Mouse (Mus musculus): Measurements from ENCODE around the gene Ppm1h. TPM values are rescaled to one million over a fixed set of nuclear protein-coding genes. Genes with fewer than 3 reads are reported as not detected.

Gene Ppm1h
- polyA plus RNA-seq, 2 experiments = 0.60 to 1.5 TPM

DNA sequence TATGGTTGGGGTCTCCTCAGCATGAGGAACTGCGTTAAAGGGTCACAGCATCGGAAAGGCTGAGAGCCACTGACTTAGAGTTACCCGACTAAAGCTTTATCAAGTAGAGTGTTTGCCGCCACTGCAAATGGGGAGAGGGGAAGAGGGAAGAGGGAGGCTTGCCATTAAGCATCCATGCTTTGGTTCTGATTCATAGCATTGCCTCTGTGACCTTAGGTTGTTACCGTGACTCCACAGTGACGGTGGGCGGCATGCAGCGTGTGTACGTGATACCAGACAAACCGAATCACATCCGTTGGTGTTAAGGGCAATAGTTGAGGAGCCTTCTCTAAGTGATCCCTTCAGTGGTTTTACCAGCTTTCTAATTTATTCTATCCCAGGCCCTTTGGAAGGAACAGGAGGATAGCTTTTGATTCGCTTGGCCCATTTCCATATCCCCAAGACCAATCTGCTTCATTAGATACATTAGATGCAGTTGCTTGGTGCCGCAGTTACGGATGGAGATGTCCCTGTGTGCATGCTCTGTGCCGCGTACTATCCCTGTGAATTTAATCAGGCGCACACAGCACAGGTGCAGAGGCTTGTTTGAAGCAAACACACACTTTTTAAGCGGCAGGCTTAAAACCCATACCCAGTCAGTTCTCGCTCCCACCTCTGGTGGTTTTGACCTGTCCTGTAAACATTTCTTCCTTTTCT lies 7.4 kb downstream of the Ppm1h start:
- Histone ChIP-seq H3K4me3 (ENCODE audit: insufficient read depth in 1 of 2, low read depth in 2 of 2, low read length in 2 of 2) (no peak overlapping the region), H3K9me3 (ENCODE audit: control insufficient read depth, low read length) (no peaks in the 10 kb centered on the region), H3K36me3 (replicated peaks; ENCODE audit: control insufficient read depth, insufficient read depth, low read depth) (no peaks in the 10 kb centered on the region), H3K4me2 (ENCODE audit: low read depth) (no peak overlapping the region), H3K9ac (replicated peaks) (no peak overlapping the region), H3K27ac (no peak overlapping the region), H3K4me1 (replicated peaks; ENCODE audit: control insufficient read depth in 2 of 2, insufficient read depth in 2 of 2, low read length in 1 of 2) (no peaks in the 10 kb centered on the region), H3K27me3 (ENCODE audit: control insufficient read depth, insufficient read depth, low read length) (no peaks in the 10 kb centered on the region)
- TF ChIP-seq EP300 (IDR thresholded peaks at IDR 0.05; ENCODE audit: low read depth) = no peak
- TF ChIP-seq CTCF (IDR thresholded peaks at IDR 0.05; ENCODE audit: low read depth) = no peak
- ATAC-seq (ENCODE audit: insufficient read depth) (no peak), DNase-seq (ENCODE audit: low read depth in 3 of 3, low spot score in 3 of 3) (no peak)
- 77% methylated on average over 19 of the region's 19 CpGs for WGBS (ENCODE audit: insufficient replicate concordance)

DNA sequence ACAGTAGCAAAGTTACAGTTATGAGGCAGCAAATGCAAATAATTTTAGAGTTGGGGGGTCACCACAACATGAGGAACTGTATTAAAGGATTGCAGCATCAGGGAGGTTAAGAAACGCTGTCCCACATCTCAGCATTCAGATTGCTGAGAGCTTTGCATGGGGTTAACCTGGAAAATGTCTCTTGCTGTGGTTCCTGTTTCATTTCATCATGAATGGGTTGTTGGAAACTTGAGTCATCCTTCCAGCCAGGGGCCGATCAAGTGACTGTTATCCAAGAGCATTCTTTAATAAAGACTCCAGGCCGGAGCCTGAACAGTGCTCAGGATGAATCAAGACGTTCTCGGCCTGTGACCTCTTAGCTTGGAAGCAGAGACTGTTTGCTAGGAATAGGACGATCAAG lies 12.1 kb downstream of the Ppm1h start:
- no peak overlapping the region for H3K4me3 ChIP-seq (ENCODE audit: insufficient read depth in 1 of 2, low read depth in 2 of 2, low read length in 2 of 2)
- WGBS (ENCODE audit: insufficient replicate concordance) = 57% methylated on average over 6 of the region's 6 CpGs
- no peak overlapping the region for H3K4me2 ChIP-seq (ENCODE audit: low read depth)
- H3K27ac ChIP-seq = no peak overlapping the region
- H3K4me1 ChIP-seq (replicated peaks; ENCODE audit: control insufficient read depth in 2 of 2, insufficient read depth in 2 of 2, low read length in 1 of 2) = no peaks in the 10 kb centered on the region
- no peaks in the 10 kb centered on the region for H3K9me3 ChIP-seq (ENCODE audit: control insufficient read depth, low read length)
- TF ChIP-seq CTCF (IDR thresholded peaks at IDR 0.05; ENCODE audit: low read depth) = no peak
- no peak for TF ChIP-seq EP300 (IDR thresholded peaks at IDR 0.05; ENCODE audit: low read depth)
- H3K27me3 ChIP-seq (ENCODE audit: control insufficient read depth, insufficient read depth, low read length) = no peaks in the 10 kb centered on the region
- H3K36me3 ChIP-seq (replicated peaks; ENCODE audit: control insufficient read depth, insufficient read depth, low read depth) = no peaks in the 10 kb centered on the region
- DNase-seq (ENCODE audit: low read depth in 3 of 3, low spot score in 3 of 3) (no peak), ATAC-seq (ENCODE audit: insufficient read depth) (no peak)
- no peak overlapping the region for H3K9ac ChIP-seq (replicated peaks)

- WGBS (ENCODE audit: insufficient replicate concordance) = 58% methylated on average over 12 of the region's 12 CpGs
- Histone ChIP-seq H3K36me3 (replicated peaks; ENCODE audit: control insufficient read depth, insufficient read depth, low read depth) (no peaks in the 10 kb centered on the region), H3K9me3 (ENCODE audit: control insufficient read depth, low read length) (no peaks in the 10 kb centered on the region), H3K4me2 (ENCODE audit: low read depth) (no peak overlapping the region), H3K4me3 (ENCODE audit: insufficient read depth in 1 of 2, low read depth in 2 of 2, low read length in 2 of 2) (no peak overlapping the region), H3K27me3 (ENCODE audit: control insufficient read depth, insufficient read depth, low read length) (no peaks in the 10 kb centered on the region), H3K27ac (no peak overlapping the region), H3K9ac (replicated peaks) (no peak overlapping the region), H3K4me1 (replicated peaks; ENCODE audit: control insufficient read depth in 2 of 2, insufficient read depth in 2 of 2, low read length in 1 of 2) (no peaks in the 10 kb centered on the region)
- no peak for TF ChIP-seq EP300 (IDR thresholded peaks at IDR 0.05; ENCODE audit: low read depth)
- no peak for DNase-seq (ENCODE audit: low read depth in 3 of 3, low spot score in 3 of 3)
- ATAC-seq (ENCODE audit: insufficient read depth) = no peak
Observed at GRCm38 (mm10) chr10:122693158-122693777, 14.7 kb downstream of the Ppm1h start.

- H3K27ac ChIP-seq = no peak overlapping the region
Observed at GRCm38 (mm10) chr10:122693911-122694618, 15.5 kb downstream of the Ppm1h start.

DNA sequence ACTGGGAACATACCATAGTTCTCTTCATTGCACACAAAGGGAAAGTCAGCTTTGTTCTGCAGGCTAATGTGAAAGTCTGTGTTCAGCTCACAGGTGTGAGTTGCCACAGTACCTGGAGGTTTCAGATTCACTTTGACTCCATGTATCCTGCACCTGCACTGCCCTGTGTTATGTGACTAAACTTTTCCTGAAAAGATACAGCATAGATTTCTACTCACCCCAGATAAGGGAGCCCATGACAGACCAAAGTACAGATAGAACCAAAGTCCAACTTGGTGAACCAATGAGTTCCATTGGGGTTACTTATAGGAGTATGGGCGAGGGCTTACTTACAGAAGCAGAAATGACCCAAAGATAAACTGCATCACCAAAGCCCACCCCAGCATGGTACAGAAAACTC lies 17.8 kb downstream of the Ppm1h start:
- ATAC-seq (ENCODE audit: insufficient read depth) (no peak), DNase-seq (ENCODE audit: low read depth in 3 of 3, low spot score in 3 of 3) (no peak)
- Histone ChIP-seq H3K9ac (replicated peaks) (no peak overlapping the region), H3K4me2 (ENCODE audit: low read depth) (no peak overlapping the region), H3K4me3 (ENCODE audit: insufficient read depth in 1 of 2, low read depth in 2 of 2, low read length in 2 of 2) (no peak overlapping the region), H3K9me3 (ENCODE audit: control insufficient read depth, low read length) (no peaks in the 10 kb centered on the region), H3K27me3 (ENCODE audit: control insufficient read depth, insufficient read depth, low read length) (no peaks in the 10 kb centered on the region), H3K36me3 (replicated peaks; ENCODE audit: control insufficient read depth, insufficient read depth, low read depth) (no peaks in the 10 kb centered on the region), H3K27ac (no peak overlapping the region), H3K4me1 (replicated peaks; ENCODE audit: control insufficient read depth in 2 of 2, insufficient read depth in 2 of 2, low read length in 1 of 2) (no peaks in the 10 kb centered on the region)
- WGBS (ENCODE audit: insufficient replicate concordance) = 52% methylated on average over 1 of the region's 1 CpGs
- TF ChIP-seq EP300 (IDR thresholded peaks at IDR 0.05; ENCODE audit: low read depth) (no peak), CTCF (IDR thresholded peaks at IDR 0.05; ENCODE audit: low read depth) (no peak)

More at GRCm38 (mm10) chr10:122693911-122694618, 15.5 kb downstream of the Ppm1h start:
- Histone ChIP-seq H3K9ac (replicated peaks) (no peak overlapping the region), H3K4me3 (ENCODE audit: insufficient read depth in 1 of 2, low read depth in 2 of 2, low read length in 2 of 2) (no peak overlapping the region), H3K9me3 (ENCODE audit: control insufficient read depth, low read length) (no peaks in the 10 kb centered on the region), H3K36me3 (replicated peaks; ENCODE audit: control insufficient read depth, insufficient read depth, low read depth) (no peaks in the 10 kb centered on the region), H3K4me2 (ENCODE audit: low read depth) (no peak overlapping the region), H3K4me1 (replicated peaks; ENCODE audit: control insufficient read depth in 2 of 2, insufficient read depth in 2 of 2, low read length in 1 of 2) (no peaks in the 10 kb centered on the region), H3K27me3 (ENCODE audit: control insufficient read depth, insufficient read depth, low read length) (no peaks in the 10 kb centered on the region)
- no peak for TF ChIP-seq CTCF (IDR thresholded peaks at IDR 0.05; ENCODE audit: low read depth)
- no peak for ATAC-seq (ENCODE audit: insufficient read depth)
- WGBS (ENCODE audit: insufficient replicate concordance) = 72% methylated on average over 17 of the region's 17 CpGs
- DNase-seq (ENCODE audit: low read depth in 3 of 3, low spot score in 3 of 3) = no peak
